Mouse (Mus musculus) CH12.LX (cell line): ENCODE data around the gene Hist1h1t. TPM values are rescaled to one million over a fixed set of nuclear protein-coding genes. Genes with fewer than 3 reads are reported as not detected.

ENCODE experiments used
- DNase-seq: peaks from one replicate; pipeline ENCODE4 v3.0.0-alpha.2; 2013; ENCODE audit errors: extremely low read depth
- H3K27ac ChIP-seq: 2 replicates; pipeline ENCODE4 v1.5.1; 2012; ENCODE audit warnings: low read depth, mild to moderate bottlenecking, control low read depth, moderate library complexity; ENCODE audit not compliant: insufficient read depth
- H3K27me3 ChIP-seq: replicated peaks from 2 replicates; pipeline ENCODE3; 2012; ENCODE audit warnings: inconsistent platforms
- H3K36me3 ChIP-seq, 2 experiments: replicated peaks in 1 of 2; 2 replicates each; pipeline versions ENCODE3 to v1.6.1; 2012; ENCODE audit warnings: inconsistent platforms in 1 of 2, low read length in 1 of 2, mild to moderate bottlenecking in 1 of 2, mixed read lengths in 1 of 2, moderate library complexity in 1 of 2; ENCODE audit not compliant: control insufficient read depth in 1 of 2, insufficient read depth in 1 of 2
- H3K4me1 ChIP-seq, 2 experiments: 2 replicates each; pipeline ENCODE4 v1.6.1; 2012; ENCODE audit warnings: inconsistent platforms in 1 of 2, moderate library complexity in 1 of 2; ENCODE audit not compliant: insufficient read depth in 2 of 2, control insufficient read depth in 1 of 2
- H3K4me2 ChIP-seq: 2 replicates; pipeline ENCODE4 v1.6.1; 2012; ENCODE audit warnings: low read depth, mild to moderate bottlenecking, control low read depth; ENCODE audit not compliant: poor library complexity, insufficient read depth, severe bottlenecking
- H3K4me3 ChIP-seq, 3 experiments: fragments of 150-350 bp in 1 of 3; sonication (generic) in 1 of 3; replicated peaks in 1 of 3; 2 replicates each; pipeline versions ENCODE3 to v1.5.1; 2011 to 2012; ENCODE audit warnings: low read depth in 2 of 3, low read length in 2 of 3, mild to moderate bottlenecking in 2 of 3, moderate library complexity in 2 of 3, control low read depth in 1 of 3, improper control_type of control experiment in 1 of 3, inconsistent platforms in 1 of 3, mixed read lengths in 1 of 3; ENCODE audit not compliant: poor library complexity in 1 of 3
- H3K79me2 ChIP-seq: replicated peaks from 2 replicates; pipeline ENCODE4 v1.6.1; 2012; ENCODE audit warnings: mild to moderate bottlenecking, moderate library complexity; ENCODE audit not compliant: control insufficient read depth, poor library complexity, insufficient read depth, severe bottlenecking; ENCODE audit errors: extremely low read depth
- H3K9ac ChIP-seq: 2 replicates; pipeline ENCODE4 v1.6.1; 2012; ENCODE audit warnings: low read depth, mild to moderate bottlenecking, control low read depth, moderate library complexity; ENCODE audit not compliant: insufficient read depth
- H3K9me3 ChIP-seq: replicated peaks from 2 replicates; pipeline ENCODE3; 2012; ENCODE audit warnings: low read length, inconsistent platforms, mixed read lengths
- BHLHE40 ChIP-seq: IDR thresholded peaks from 2 replicates; pipeline ENCODE4 v1.6.1; 2011; ENCODE audit warnings: mild to moderate bottlenecking, low read depth, low read length, improper control_type of control experiment
- CHD1 ChIP-seq: IDR thresholded peaks from 2 replicates; pipeline ENCODE4 v1.6.1; 2012; ENCODE audit warnings: low read depth, low read length, improper control_type of control experiment, inconsistent platforms
- CHD2 ChIP-seq: IDR thresholded peaks from 2 replicates; pipeline ENCODE4 v1.6.1; 2011; ENCODE audit warnings: low read length, improper control_type of control experiment
- CTCF ChIP-seq, 2 experiments: IDR thresholded peaks in 1 of 2; conservative IDR thresholded peaks in 1 of 2; 2 replicates each; pipeline ENCODE4 v1.5.1; 2011 to 2012; ENCODE audit warnings: low read depth in 2 of 2, low read length in 2 of 2, improper control_type of control experiment in 1 of 2, inconsistent platforms in 1 of 2, mild to moderate bottlenecking in 1 of 2, moderate library complexity in 1 of 2
- E2F4 ChIP-seq: IDR thresholded peaks from 2 replicates; pipeline ENCODE4 v1.6.1; 2011; ENCODE audit warnings: low read depth, low read length, improper control_type of control experiment; ENCODE audit not compliant: insufficient replicate concordance
- ELF1 ChIP-seq: IDR thresholded peaks from 2 replicates; pipeline ENCODE4 v1.6.1; 2014; ENCODE audit warnings: low read depth, mild to moderate bottlenecking, inconsistent platforms, low read length, improper control_type of control experiment
- EP300 ChIP-seq: IDR thresholded peaks from 2 replicates; pipeline ENCODE4 v1.6.1; 2011; ENCODE audit warnings: low read length, improper control_type of control experiment
- ETS1 ChIP-seq: conservative IDR thresholded peaks from 2 replicates; pipeline ENCODE4 v1.6.1; 2012; ENCODE audit warnings: low read depth, mild to moderate bottlenecking, inconsistent platforms, low read length, improper control_type of control experiment, moderate library complexity
- GABPA ChIP-seq: IDR thresholded peaks from 2 replicates; pipeline ENCODE4 v1.6.1; 2012; ENCODE audit warnings: low read depth, low read length, improper control_type of control experiment, inconsistent platforms; ENCODE audit not compliant: insufficient replicate concordance
- HCFC1 ChIP-seq: IDR thresholded peaks from 2 replicates; pipeline ENCODE4 v1.6.1; 2012; ENCODE audit warnings: low read depth, mild to moderate bottlenecking, inconsistent platforms, low read length, improper control_type of control experiment
- IRF4 ChIP-seq: IDR thresholded peaks from 2 replicates; pipeline ENCODE4 v1.6.1; 2014; ENCODE audit warnings: low read depth, mild to moderate bottlenecking, inconsistent platforms, low read length, improper control_type of control experiment
- JUN ChIP-seq: IDR thresholded peaks from 2 replicates; pipeline ENCODE4 v1.6.1; 2011; ENCODE audit warnings: low read depth, mild to moderate bottlenecking, low read length, improper control_type of control experiment, moderate library complexity; ENCODE audit not compliant: insufficient read depth
- JUND ChIP-seq: conservative IDR thresholded peaks from 2 replicates; pipeline ENCODE4 v1.6.1; 2011; ENCODE audit warnings: low read depth, low read length, improper control_type of control experiment
- KAT2A ChIP-seq: IDR thresholded peaks from 2 replicates; pipeline ENCODE4 v1.6.1; 2012; ENCODE audit warnings: low read length, improper control_type of control experiment, inconsistent platforms; ENCODE audit not compliant: insufficient replicate concordance
- MAFK ChIP-seq: IDR thresholded peaks from 2 replicates; pipeline ENCODE4 v1.6.1; 2011; ENCODE audit warnings: low read length, improper control_type of control experiment; ENCODE audit not compliant: insufficient replicate concordance
- MAX ChIP-seq: IDR thresholded peaks from 2 replicates; pipeline ENCODE4 v1.6.1; 2011; ENCODE audit warnings: low read length, improper control_type of control experiment
- MAZ ChIP-seq: IDR thresholded peaks from 2 replicates; pipeline ENCODE4 v1.6.1; 2012; ENCODE audit warnings: low read depth, mild to moderate bottlenecking, inconsistent platforms, low read length, improper control_type of control experiment, moderate library complexity
- MEF2A ChIP-seq: IDR thresholded peaks from 2 replicates; pipeline ENCODE4 v1.6.1; 2014; ENCODE audit warnings: low read depth, mild to moderate bottlenecking, inconsistent platforms, low read length, improper control_type of control experiment, borderline replicate concordance
- MXI1 ChIP-seq: IDR thresholded peaks from 2 replicates; pipeline ENCODE4 v1.6.1; 2011; ENCODE audit warnings: mild to moderate bottlenecking, low read depth, low read length, improper control_type of control experiment
- MYC ChIP-seq: IDR thresholded peaks from 2 replicates; pipeline ENCODE4 v1.6.1; 2011; ENCODE audit warnings: low read depth, mild to moderate bottlenecking, improper control_type of control experiment, low read length
- NELFE ChIP-seq: IDR thresholded peaks from 2 replicates; pipeline ENCODE4 v1.6.1; 2011; ENCODE audit warnings: low read depth, low read length, improper control_type of control experiment
- NRF1 ChIP-seq: IDR thresholded peaks from 2 replicates; pipeline ENCODE4 v1.6.1; 2014; ENCODE audit warnings: low read depth, mild to moderate bottlenecking, inconsistent platforms, low read length, improper control_type of control experiment, moderate library complexity
- POLR2AphosphoS2 ChIP-seq: IDR thresholded peaks from 2 replicates; pipeline ENCODE4 v1.6.1; 2011; ENCODE audit warnings: low read depth, low read length, improper control_type of control experiment
- RAD21 ChIP-seq: IDR thresholded peaks from 2 replicates; pipeline ENCODE4 v1.6.1; 2011; ENCODE audit warnings: low read depth, mild to moderate bottlenecking, low read length, improper control_type of control experiment, moderate library complexity
- RCOR1 ChIP-seq: conservative IDR thresholded peaks from 2 replicates; pipeline ENCODE4 v1.6.1; 2012; ENCODE audit warnings: low read depth, mild to moderate bottlenecking, inconsistent platforms, low read length, improper control_type of control experiment
- SMC3 ChIP-seq: IDR thresholded peaks from 2 replicates; pipeline ENCODE4 v1.6.1; 2011; ENCODE audit warnings: low read depth, low read length, improper control_type of control experiment
- TBP ChIP-seq: conservative IDR thresholded peaks from 2 replicates; pipeline ENCODE4 v1.6.1; 2011; ENCODE audit warnings: low read depth, low read length, improper control_type of control experiment
- TCF12 ChIP-seq: IDR thresholded peaks from 2 replicates; pipeline ENCODE4 v1.6.1; 2014; ENCODE audit warnings: low read depth, mild to moderate bottlenecking, inconsistent platforms, low read length, improper control_type of control experiment
- UBTF ChIP-seq: IDR thresholded peaks from 2 replicates; pipeline ENCODE4 v1.6.1; 2012; ENCODE audit warnings: low read depth, mild to moderate bottlenecking, inconsistent platforms, low read length, improper control_type of control experiment, moderate library complexity
- USF1 ChIP-seq: IDR thresholded peaks from 2 replicates; pipeline ENCODE4 v1.6.1; 2014; ENCODE audit warnings: low read depth, mild to moderate bottlenecking, inconsistent platforms, low read length, improper control_type of control experiment
- USF2 ChIP-seq: conservative IDR thresholded peaks from 2 replicates; pipeline ENCODE4 v1.6.1; 2011; ENCODE audit warnings: low read depth, low read length, improper control_type of control experiment
- ZC3H11A ChIP-seq: IDR thresholded peaks from 2 replicates; pipeline ENCODE4 v1.6.1; 2012; ENCODE audit warnings: low read depth, mild to moderate bottlenecking, inconsistent platforms, low read length, improper control_type of control experiment
- ZMIZ1 ChIP-seq: IDR thresholded peaks from 2 replicates; pipeline ENCODE4 v1.6.1; 2012; ENCODE audit warnings: low read depth, mild to moderate bottlenecking, inconsistent platforms, low read length, improper control_type of control experiment
- ZNF384 ChIP-seq: IDR thresholded peaks from 2 replicates; pipeline ENCODE4 v1.6.1; 2012; ENCODE audit warnings: low read depth, low read length, improper control_type of control experiment, inconsistent platforms
- dilution Hi-C: fragments of 300-500 bp; cut with MboI; formaldehyde crosslinking; loops from 2 replicates; pipeline ENCODE4 v1.14.3; 2020; ENCODE audit warnings: low sequenced_read_pairs; ENCODE audit not compliant: extremely low pct_unique_long_range_greater_than_20kb, extremely low pct_ligation_motif_present
- in situ Hi-C: fragments of 300-500 bp; cut with MboI; formaldehyde crosslinking; loops from 3 replicates; pipeline ENCODE4 v1.14.3; 2019; ENCODE audit warnings: low sequenced_read_pairs, low pct_ligation_motif_present, low pct_unique_long_range_greater_than_20kb, mixed read lengths
- polyA plus RNA-seq: library from polyadenylated mRNA; unstranded; fragments of >175 nt; gene quantifications from 2 replicates; pipeline ENCODE4 v1.2.1, GENCODE M21; 2012; ENCODE audit warnings: low read depth; ENCODE audit not compliant: insufficient read length
- total RNA-seq, 2 experiments: library from RNA; depleted of rRNA; stranded (reverse); fragments of 300-350 nt in 1 of 2; fragments of >200 nt in 1 of 2; gene quantifications; 2 replicates each; pipeline ENCODE4 v1.2.3; 2012 to 2014

The Hist1h1t gene
- total and polyA plus RNA-seq, 3 experiments, result 0.38 TPM; not detected in 2

DNA sequence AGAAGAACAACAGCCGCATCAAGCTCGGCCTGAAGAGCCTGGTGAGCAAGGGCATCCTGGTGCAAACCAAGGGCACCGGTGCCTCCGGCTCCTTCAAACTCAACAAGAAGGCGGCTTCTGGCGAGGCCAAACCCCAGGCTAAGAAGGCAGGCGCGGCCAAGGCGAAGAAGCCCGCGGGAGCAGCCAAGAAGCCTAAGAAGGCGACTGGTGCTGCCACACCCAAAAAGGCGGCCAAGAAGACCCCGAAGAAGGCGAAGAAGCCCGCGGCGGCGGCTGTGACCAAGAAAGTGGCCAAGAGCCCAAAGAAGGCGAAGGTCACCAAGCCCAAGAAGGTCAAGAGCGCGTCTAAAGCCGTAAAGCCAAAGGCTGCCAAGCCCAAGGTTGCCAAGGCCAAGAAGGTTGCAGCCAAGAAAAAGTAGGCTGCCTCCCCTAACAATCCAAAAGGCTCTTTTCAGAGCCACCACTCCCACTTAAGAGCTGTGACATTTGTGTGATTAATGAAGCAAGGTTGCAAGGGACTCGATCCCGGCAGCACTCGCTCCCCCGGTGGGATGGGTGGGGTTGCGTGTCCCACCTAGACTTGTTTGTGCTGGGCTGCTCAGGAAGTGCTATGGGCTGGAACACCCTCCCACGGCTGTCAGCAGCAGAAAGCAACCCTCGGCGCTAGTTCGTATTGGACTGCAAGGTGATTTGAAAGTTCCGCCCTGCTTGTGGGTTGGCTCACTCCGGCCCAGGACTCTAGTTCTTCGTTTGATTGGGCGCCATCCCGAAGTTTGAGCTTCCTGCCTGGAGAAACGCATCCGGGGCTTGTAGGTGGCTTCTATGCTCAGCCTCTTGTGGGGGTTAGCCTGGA lies 43.7 kb downstream of the Hist1h1t start (continued):
- peak; percentile 93; the same call in 1 of the 2 replicates for TF ChIP-seq E2F4

DNA sequence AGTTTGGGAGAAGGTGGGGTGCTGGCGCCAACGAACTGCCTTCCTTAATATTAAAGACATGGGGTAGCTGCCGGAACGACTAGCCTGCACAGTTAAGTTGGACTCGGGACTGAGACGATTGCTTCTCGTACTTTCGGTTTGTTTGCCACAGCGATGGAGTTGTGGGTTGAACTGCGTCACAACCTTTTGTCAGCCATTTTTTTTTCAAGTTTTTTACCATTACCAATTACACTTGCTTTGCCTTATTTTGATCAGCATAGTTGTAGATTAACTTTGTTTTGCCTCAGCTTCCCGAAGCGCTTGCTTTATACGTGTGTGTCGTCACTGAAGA lies 44.3 kb downstream of the Hist1h1t start:
- H3K9ac ChIP-seq, result peak overlapping the region; percentile 100
- peak overlapping the region; percentile 95 for H3K27ac ChIP-seq
- H3K27me3 ChIP-seq, result no peaks in the 10 kb centered on the region
- no peaks in the 10 kb centered on the region for H3K36me3 ChIP-seq
- DNase-seq, result no peak
- in situ Hi-C loops (loop anchor here (5.0 kb wide), 1 partner anchor 38 kb away; no protein-coding TSS in a partner anchor), dilution Hi-C loops (loop anchor here (10.0 kb wide), 1 partner anchor 45 kb away; the partner anchor contains the start of genes Hist1h1t and Hist1h4c)
- peak overlapping the region; percentile 54 to 74 (median 54) for H3K4me3 ChIP-seq
- H3K4me1 ChIP-seq, result peaks cover 3 to 29% of the 10 kb centered on the region in 2 experiments; a peak in 3 of 4 replicates
- no peaks in the 10 kb centered on the region for H3K79me2 ChIP-seq
- H3K4me2 ChIP-seq, result peak overlapping the region; percentile 84; the same call in 1 of the 2 replicates
- no peaks in the 10 kb centered on the region for H3K9me3 ChIP-seq
- TF ChIP-seq MEF2A (peak; percentile 22; the same call in 1 of the 2 replicates), RCOR1 (peak; percentile 12; the same call in 1 of the 2 replicates), ZNF384 (peak; percentile 49; the same call in 1 of the 2 replicates), NELFE (no peak; the same call in 1 of the 2 replicates), RAD21 (no peak), KAT2A (0 out of 2 replicates have a peak, but pooled peaks have one; percentile 4), E2F4 (0 out of 2 replicates have a peak, but pooled peaks have one; percentile 85), USF1 (no peak), NRF1 (no peak; the same call in 1 of the 2 replicates), JUN (no peak), JUND (no peak), CTCF (conservative IDR thresholded peaks at IDR 0.05 in 1 of 2, IDR thresholded peaks at IDR 0.05 in 1 of 2; ENCODE audit: low read depth in 2 of 2, low read length in 2 of 2) (no peak), ETS1 (peak; percentile 9; the same call in 1 of the 2 replicates), POLR2AphosphoS2 (peak; percentile 31; the same call in 1 of the 2 replicates), MAFK (0 out of 2 replicates have a peak, but pooled peaks have one; percentile 11), TBP (0 out of 2 replicates have a peak, but pooled peaks have one; percentile 56), ZMIZ1 (no peak), MAX (no peak), CHD1 (no peak; the same call in 1 of the 2 replicates), MXI1 (no peak; the same call in 1 of the 2 replicates), EP300 (no peak), UBTF (no peak), USF2 (0 out of 2 replicates have a peak, but pooled peaks have one; percentile 4), CHD2 (no peak; the same call in none of the 2 replicates), HCFC1 (no peak; the same call in none of the 2 replicates), GABPA (no peak), ELF1 (no peak), TCF12 (peak; percentile 25), SMC3 (no peak; the same call in 1 of the 2 replicates), MAZ (no peak), ZC3H11A (no peak), MYC (no peak), IRF4 (no peak), BHLHE40 (peak; percentile 36; the same call in 1 of the 2 replicates)
